Mouse (Mus musculus) thymus, postnatal 10 days (tissue): Measurements from ENCODE around the gene Map3k12.
A peak's percentile ranks its signal among the peaks of the same experiment; 100 is the strongest.

Experiments
- DNase-seq, 2 experiments: peaks; one replicate each; pipeline ENCODE4 v3.0.0; 2021; ENCODE audit warnings: low spot score in 2 of 2

Map3k12 gene

GRCm38 (mm10) chr15:102519211-102520141 is 2.6 kb upstream of the Map3k12 start:
- no peak for DNase-seq

GRCm38 (mm10) chr15:102518859-102519201 is 2.0 kb upstream of the Map3k12 start:
- no peak for DNase-seq

GRCm38 (mm10) chr15:102517976-102518858 is 1.4 kb upstream of the Map3k12 start, which contains the start of gene Tarbp2:
Tarbp2 (plus strand) TSS chr15:102518192.
- DNase-seq, result peak; percentile 96 to 99

DNA sequence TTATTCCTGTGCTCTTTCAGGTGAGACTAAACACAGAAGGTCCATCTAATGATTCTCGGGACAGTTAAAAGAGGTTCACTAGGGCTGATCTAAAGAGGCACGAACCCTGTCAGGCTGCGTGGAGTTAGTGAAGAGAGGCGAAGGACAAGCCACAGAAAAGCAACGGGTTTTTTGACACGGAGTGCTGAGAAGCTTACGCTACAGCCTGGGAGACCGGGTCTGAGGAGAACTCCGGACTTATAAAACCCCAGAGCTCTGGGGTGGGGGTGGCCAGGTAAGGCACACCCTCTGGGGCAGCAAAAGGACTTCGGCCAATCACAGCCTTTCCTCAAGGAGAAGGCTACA is 739 bp upstream of the Map3k12 start:
- no peak for DNase-seq

- DNase-seq, result no peak
Measured at GRCm38 (mm10) chr15:102516293-102516692, 571 bp downstream of the Map3k12 start.

DNA sequence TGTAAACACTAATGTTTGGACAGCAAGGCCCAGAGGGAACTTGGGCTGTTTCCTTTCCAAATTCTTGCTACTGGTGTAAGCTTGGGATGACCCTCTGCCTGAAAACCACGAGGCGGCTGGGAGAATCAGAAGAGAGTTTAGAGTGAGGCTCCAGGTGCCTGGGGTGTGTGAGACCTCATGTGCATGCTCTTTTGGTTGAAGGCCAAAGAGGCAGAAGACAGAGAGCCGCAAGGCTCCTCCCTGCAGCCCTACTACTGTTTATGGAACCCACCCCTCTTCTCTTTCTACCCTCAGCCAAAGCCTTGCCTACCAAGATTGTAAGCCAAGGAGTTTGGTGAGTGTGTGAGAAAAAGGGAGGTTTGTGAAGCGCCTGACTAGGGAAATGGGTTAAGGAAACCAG is 1.1 kb downstream of the Map3k12 start:
- no peak for DNase-seq

DNA sequence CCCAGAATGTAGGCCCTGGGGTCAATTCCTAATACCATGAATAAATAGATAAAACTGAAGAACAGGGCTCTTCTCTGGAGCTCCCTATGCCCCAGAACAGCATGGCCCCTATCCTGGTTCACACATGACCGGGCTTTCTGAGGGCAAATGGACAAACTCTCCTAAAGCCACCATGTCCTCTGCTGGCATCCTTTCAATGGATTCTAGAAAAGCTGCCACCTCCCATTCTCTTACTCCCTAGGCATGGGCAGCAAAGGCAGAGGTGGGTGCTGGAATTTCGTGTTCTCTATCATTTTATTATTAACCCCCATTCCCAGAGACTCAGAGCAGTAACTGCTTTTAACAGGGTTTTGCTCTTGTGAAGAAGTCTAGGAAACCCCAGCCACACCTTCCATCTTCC is 1.6 kb downstream of the Map3k12 start:
- no peak for DNase-seq

GRCm38 (mm10) chr15:102513004-102513403 is 3.9 kb downstream of the Map3k12 start:
- no peak for DNase-seq

DNA sequence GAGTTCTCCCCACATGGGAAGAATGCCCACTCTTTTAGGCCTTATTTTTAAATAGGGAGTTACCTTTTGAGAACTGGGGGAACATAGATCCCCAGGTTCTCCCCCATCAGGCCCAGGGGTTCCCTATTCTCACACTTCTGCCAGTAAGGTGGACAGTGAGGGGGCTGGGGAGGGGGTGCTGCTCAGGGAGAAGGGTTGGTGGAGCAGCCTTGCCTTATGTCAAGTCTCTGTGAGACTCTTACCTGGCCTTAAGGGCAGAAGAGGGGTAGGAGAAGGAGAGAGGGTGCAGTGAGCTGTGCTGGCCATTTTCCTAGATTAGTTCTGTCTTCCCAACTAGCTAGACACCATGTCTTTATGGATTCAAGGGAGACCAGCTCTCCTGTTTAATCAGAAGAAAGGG is 4.4 kb downstream of the Map3k12 start:
- no peak for DNase-seq

DNA sequence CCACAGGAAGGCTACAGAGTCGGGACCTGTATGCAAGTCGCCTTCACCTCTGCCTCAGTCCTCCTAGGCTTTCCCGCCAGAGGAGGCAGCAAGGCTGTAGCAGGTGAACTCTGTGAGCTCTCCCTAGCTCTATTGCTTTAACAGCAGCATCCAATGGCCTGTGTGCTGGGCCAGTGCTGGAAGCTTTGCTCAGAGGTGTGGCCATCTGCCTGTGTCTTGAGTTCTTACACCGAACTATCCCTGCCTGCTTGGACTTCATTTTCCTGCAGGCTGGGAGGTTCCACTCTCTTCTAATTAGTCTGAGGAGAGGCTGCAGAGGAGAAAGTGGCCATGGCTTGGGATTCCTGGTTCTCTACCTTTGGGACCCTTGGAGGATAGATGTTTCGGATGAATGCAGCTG is 4.9 kb downstream of the Map3k12 start:
- no peak for DNase-seq

DNA sequence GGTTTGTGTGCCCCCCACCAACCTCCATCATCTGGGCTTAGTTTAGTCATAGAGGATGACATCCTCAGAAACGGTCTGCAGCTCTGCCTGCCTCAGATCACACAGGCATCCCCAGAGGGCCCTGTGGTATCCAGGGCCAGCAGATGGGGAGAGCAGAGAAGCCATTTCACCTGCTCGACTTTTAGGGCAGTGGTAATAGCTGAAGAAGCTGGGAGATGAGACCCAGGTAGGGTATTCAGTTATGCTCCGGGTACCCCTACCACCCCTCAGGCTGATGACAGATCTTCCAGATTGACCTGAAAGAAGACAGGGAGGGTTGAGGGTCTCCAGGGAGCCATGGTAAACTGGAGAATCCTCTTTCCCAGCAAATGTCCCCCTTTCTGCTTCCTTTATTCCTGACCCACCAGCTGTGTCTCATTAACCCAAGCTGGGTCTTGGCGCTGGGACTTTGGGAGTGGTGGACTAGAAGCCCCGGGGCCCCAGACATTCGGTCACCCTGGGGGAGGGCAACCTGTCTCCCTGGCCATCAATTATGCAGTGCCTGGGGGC is 5.5 kb downstream of the Map3k12 start:
- DNase-seq, result no peak

- peak; percentile 58 to 72 for DNase-seq
Measured at GRCm38 (mm10) chr15:102510590-102511284, 6.1 kb downstream of the Map3k12 start.

DNA sequence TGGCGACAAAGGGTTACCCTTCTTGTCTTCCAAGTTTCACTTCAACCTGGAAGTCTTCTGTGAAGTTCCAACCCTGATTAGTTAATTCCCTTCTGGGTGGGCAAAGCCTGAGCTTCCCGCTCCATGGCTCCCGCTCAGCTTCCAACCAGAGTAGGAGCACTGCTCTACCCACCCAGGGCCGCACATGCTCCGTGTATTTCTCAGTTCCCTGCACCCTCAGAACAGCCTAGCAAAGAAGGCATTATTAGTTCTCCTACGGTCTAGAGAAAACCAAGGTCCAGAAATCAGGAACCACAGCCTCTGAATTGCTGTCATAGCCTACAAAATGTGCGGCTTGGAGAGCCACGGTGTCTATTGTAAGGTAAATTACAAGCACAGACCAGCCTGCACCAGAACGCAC is 6.8 kb downstream of the Map3k12 start:
- no peak for DNase-seq

DNA sequence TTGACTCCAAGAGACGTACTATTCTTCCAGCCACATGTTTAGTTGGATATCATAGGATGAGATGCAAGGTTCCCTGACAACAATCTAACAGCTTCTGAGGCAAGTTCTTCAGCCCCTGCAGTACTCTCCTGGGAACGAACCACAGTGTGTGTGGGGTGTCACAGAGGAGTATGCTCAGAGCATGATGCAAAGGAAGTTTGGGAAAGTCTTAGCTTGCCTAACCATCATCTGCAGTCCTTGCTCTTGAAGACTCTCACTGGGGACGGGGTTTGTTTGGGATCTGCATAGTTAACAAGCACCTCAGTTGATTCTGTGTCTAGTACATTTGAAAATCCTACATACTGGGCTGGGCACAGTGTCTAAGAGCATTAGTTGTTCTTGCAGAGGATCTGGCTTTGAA is 8.5 kb downstream of the Map3k12 start:
- no peak for DNase-seq

DNA sequence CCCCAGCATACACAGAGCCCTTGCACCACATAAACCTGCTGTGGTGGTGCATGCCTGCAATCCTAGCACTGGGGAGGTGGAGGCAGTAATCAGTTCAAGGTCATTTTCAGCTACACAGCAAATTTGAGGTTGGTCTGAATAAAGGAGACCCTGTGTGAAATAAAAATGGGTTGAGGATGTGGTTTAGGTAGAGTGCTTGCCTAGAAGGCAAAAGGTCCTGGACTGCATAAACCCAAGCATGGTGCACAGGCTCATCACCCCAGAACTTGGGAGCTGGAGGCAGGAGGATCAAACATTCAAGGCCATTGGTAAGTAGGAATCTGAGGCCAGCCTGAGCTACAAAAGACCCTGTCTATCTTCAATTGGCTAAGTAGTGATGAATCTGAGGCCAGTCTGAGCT is 9.3 kb downstream of the Map3k12 start:
- no peak for DNase-seq

DNA sequence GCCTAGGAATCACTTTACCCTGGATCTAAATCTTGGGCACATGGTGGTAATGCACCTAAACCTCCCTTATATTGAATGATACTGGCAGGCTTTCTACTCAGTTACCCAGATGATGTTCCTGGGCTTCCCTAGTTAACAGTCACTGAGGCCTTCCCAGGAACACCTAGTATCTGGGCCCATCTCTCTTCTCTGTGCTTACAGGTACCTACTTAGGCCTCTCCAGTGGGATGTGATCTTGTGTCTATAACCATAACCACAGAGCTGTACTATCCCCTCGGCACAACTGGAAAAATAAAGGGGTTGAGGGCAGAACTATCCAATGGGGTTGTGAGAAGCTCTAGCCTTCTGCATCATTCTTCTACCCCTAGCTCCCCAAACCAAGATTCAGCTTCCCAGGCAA is 10.0 kb downstream of the Map3k12 start:
- no peak for DNase-seq

DNA sequence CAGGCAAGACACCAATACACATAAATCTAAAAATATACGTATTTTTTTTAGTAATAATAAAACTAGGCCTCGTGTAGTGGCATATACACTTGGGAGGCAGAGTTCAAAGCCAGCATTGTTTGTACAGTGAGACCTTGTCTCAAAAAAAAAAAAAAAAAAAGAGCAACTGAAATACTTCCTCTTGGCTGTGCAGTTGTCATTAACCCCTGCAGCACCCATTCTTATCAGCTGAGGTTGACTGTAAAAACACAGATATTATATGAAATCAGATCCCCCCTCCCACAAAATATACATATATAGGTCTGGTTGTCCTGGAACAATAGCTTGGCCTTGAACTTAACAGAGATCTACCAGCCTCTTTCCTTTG is 10.4 kb downstream of the Map3k12 start:
- DNase-seq, result no peak

DNA sequence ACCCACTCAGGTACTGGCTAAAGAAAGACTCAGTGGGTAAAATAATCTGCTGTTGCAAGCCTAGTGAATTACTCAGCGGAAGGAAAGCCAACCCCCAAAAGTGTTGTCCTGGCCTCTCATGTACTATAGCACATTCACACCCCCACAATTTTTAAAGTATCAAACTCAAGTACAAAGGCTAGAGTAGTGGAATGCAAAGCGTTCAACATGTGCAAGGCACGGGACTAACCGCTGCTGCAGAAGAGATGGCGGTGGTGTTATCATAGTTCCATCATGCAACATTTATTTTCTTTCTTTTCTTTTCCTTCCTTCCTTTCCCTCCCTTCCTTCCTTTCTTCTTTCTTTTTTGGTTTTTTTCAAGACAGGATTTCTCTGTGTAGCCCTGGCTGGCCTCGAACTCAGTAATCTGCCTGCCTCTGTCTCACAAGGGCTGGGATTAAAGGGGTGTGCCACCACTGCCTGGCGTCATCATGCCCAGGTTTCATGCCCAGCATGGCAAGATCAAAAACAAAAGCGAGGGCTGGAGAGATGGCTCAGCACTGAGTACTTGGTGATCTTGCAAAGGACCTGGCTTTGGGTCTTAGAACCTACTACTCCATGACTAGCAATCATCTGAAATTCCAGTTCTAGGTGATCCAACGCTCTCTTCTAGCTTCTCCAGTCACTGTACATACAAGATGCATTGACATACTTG is 10.9 kb downstream of the Map3k12 start:
- DNase-seq, result no peak

- DNase-seq, result no peak
Measured at GRCm38 (mm10) chr15:102505073-102505769, 11.6 kb downstream of the Map3k12 start.

GRCm38 (mm10) chr15:102503924-102504782 is 12.7 kb downstream of the Map3k12 start:
- no peak for DNase-seq
